Mouse (Mus musculus): Measurements from ENCODE around the gene Baz2a. TPM values are rescaled to one million over a fixed set of nuclear protein-coding genes. Genes with fewer than 3 reads are reported as not detected.

Baz2a gene
- total RNA-seq, 2 experiments from 2014 or later = 73.5 to 86.5 TPM

- no peak for ATAC-seq (replicated peaks; ENCODE audit: low FRiP score, poor library complexity, severe bottlenecking)
Measured at GRCm38 (mm10) chr10:128097587-128097971, 6.2 kb downstream of the Baz2a start.

GRCm38 (mm10) chr10:128110103-128110761, 18.9 kb downstream of the Baz2a start:
- ATAC-seq (replicated peaks; ENCODE audit: low FRiP score, poor library complexity, severe bottlenecking) = no peak

- ATAC-seq (replicated peaks; ENCODE audit: low FRiP score, poor library complexity, severe bottlenecking) = no peak
Measured at GRCm38 (mm10) chr10:128111227-128111626, 19.9 kb downstream of the Baz2a start.

GRCm38 (mm10) chr10:128123833-128124232, 32.5 kb downstream of the Baz2a start:
- no peak for ATAC-seq (replicated peaks; ENCODE audit: low FRiP score, poor library complexity, severe bottlenecking)

- no peak for ATAC-seq (replicated peaks; ENCODE audit: low FRiP score, poor library complexity, severe bottlenecking)
Measured at GRCm38 (mm10) chr10:128124831-128125230, 33.5 kb downstream of the Baz2a start.

GRCm38 (mm10) chr10:128125951-128126350, 34.6 kb downstream of the Baz2a start:
- ATAC-seq (replicated peaks; ENCODE audit: low FRiP score, poor library complexity, severe bottlenecking) = no peak

- ATAC-seq (replicated peaks; ENCODE audit: low FRiP score, poor library complexity, severe bottlenecking) = no peak
Measured at GRCm38 (mm10) chr10:128127497-128127896, 36.1 kb downstream of the Baz2a start.

- no peak for ATAC-seq (replicated peaks; ENCODE audit: low FRiP score, poor library complexity, severe bottlenecking)
Measured at GRCm38 (mm10) chr10:128128143-128128542, 36.8 kb downstream of the Baz2a start.

- no peak for ATAC-seq (replicated peaks; ENCODE audit: low FRiP score, poor library complexity, severe bottlenecking)
Measured at GRCm38 (mm10) chr10:128131297-128131696, 39.9 kb downstream of the Baz2a start.

- ATAC-seq (replicated peaks; ENCODE audit: low FRiP score, poor library complexity, severe bottlenecking) = no peak
Measured at GRCm38 (mm10) chr10:128131812-128132211, 40.4 kb downstream of the Baz2a start.

GRCm38 (mm10) chr10:128133650-128134332, 42.4 kb downstream of the Baz2a start:
- no peak for ATAC-seq (replicated peaks; ENCODE audit: low FRiP score, poor library complexity, severe bottlenecking)

GRCm38 (mm10) chr10:128135374-128135773, 44.0 kb downstream of the Baz2a start:
- ATAC-seq (replicated peaks; ENCODE audit: low FRiP score, poor library complexity, severe bottlenecking) = no peak

- ATAC-seq (replicated peaks; ENCODE audit: low FRiP score, poor library complexity, severe bottlenecking) = peak; percentile 79
Measured at GRCm38 (mm10) chr10:128140236-128140952, 49.0 kb downstream of the Baz2a start.

- ATAC-seq (replicated peaks; ENCODE audit: low FRiP score, poor library complexity, severe bottlenecking) = no peak
Measured at GRCm38 (mm10) chr10:128142165-128142564, 50.8 kb downstream of the Baz2a start.

- ATAC-seq (replicated peaks; ENCODE audit: low FRiP score, poor library complexity, severe bottlenecking) = no peak
Measured at GRCm38 (mm10) chr10:128143659-128144058, 52.3 kb downstream of the Baz2a start.

GRCm38 (mm10) chr10:128144961-128145360, 53.6 kb downstream of the Baz2a start:
- no peak for ATAC-seq (replicated peaks; ENCODE audit: low FRiP score, poor library complexity, severe bottlenecking)

GRCm38 (mm10) chr10:128148789-128149365, 57.5 kb downstream of the Baz2a start:
- no peak for ATAC-seq (replicated peaks; ENCODE audit: low FRiP score, poor library complexity, severe bottlenecking)

- peak; percentile 99 for ATAC-seq (replicated peaks; ENCODE audit: low FRiP score, poor library complexity, severe bottlenecking)
Measured at GRCm38 (mm10) chr10:128149592-128149991, 58.2 kb downstream of the Baz2a start.

- ATAC-seq (replicated peaks; ENCODE audit: low FRiP score, poor library complexity, severe bottlenecking) = no peak
Measured at GRCm38 (mm10) chr10:128150941-128151340, 59.6 kb downstream of the Baz2a start.

- no peak for ATAC-seq (replicated peaks; ENCODE audit: low FRiP score, poor library complexity, severe bottlenecking)
Measured at GRCm38 (mm10) chr10:128153978-128154377, 62.6 kb downstream of the Baz2a start.
